Mouse (Mus musculus) hindbrain, embryonic 13.5 days (tissue): ENCODE results near the gene Pmvk. TPM values are rescaled to one million over a fixed set of nuclear protein-coding genes. Genes with fewer than 3 reads are reported as not detected.

Experiments used
- ATAC-seq: fragments of 200-750 bp; cut with Nextera tagmentation; 2 replicates; pipeline ENCODE4 v1.8.0; 2017; ENCODE audit warnings: moderate TSS enrichment; ENCODE audit not compliant: low FRiP score
- H3K27ac ChIP-seq: fragments of 300-500 bp; sonication (generic); 2 replicates; pipeline ENCODE4 v1.5.1; 2015; ENCODE audit warnings: inconsistent platforms, mild to moderate bottlenecking, moderate library complexity
- H3K27me3 ChIP-seq: fragments of 300-500 bp; sonication (generic); 2 replicates; pipeline ENCODE4 v1.6.1; 2015; ENCODE audit warnings: mild to moderate bottlenecking, inconsistent platforms
- H3K36me3 ChIP-seq: fragments of 300-500 bp; sonication (generic); 2 replicates; pipeline ENCODE4 v1.6.1; 2015; ENCODE audit warnings: mild to moderate bottlenecking, inconsistent platforms
- H3K4me1 ChIP-seq: fragments of 300-500 bp; sonication (generic); replicated peaks from 2 replicates; pipeline ENCODE4 v1.6.1; 2015; ENCODE audit warnings: inconsistent platforms
- H3K4me2 ChIP-seq: fragments of 300-500 bp; sonication (generic); 2 replicates; pipeline ENCODE4 v1.6.1; 2015; ENCODE audit warnings: inconsistent platforms, mild to moderate bottlenecking, moderate library complexity
- H3K4me3 ChIP-seq: fragments of 300-500 bp; sonication (generic); 2 replicates; pipeline ENCODE4 v1.5.1; 2015; ENCODE audit warnings: mild to moderate bottlenecking, inconsistent platforms
- H3K9ac ChIP-seq: fragments of 300-500 bp; sonication (generic); 2 replicates; pipeline ENCODE4 v1.6.1; 2015; ENCODE audit warnings: mild to moderate bottlenecking, inconsistent platforms
- H3K9me3 ChIP-seq: fragments of 300-500 bp; sonication (generic); 2 replicates; pipeline ENCODE4 v1.6.1; 2016; ENCODE audit warnings: inconsistent platforms
- WGBS: fragments of 180-500 bp; shearing (Covaris S2); methylation state at CpG from one replicate; pipeline ENCODE4 v1.1.7; 2015; 5-methylcytosine and 5-hydroxymethylcytosine counted together
- polyA plus RNA-seq: library from polyadenylated mRNA; unstranded; fragments of >200 nt; fragmentation: Nextera tagmentation; extraction: Ambion mirVana; gene quantifications from 2 replicates; pipeline ENCODE4 v1.2.1, GENCODE M21; 2015

The Pmvk gene
- polyA plus RNA-seq, 1 experiment from 2014 or later, result 101 TPM

DNA sequence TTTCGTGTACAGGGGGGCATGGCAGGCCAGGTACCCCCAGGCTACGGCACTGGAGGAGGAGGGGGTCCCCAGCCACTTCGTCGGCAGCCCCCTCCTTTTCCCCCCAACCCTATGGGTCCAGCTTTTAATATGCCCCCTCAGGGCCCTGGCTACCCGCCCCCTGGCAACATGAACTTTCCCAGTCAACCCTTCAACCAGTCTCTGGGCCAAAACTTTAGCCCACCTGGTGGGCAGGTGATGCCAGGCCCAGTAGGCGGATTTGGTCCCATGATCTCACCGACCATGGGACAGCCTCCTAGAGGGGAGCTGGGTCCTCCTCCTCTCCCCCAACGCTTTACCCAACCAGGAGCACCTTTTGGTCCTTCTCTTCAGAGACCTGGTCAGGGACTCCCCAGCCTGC is 21.7 kb upstream of the Pmvk start:
- 91% methylated on average over 8 of the region's 8 CpGs for WGBS
- Histone ChIP-seq H3K9me3 (no peaks in the 10 kb centered on the region), H3K4me1 (peaks cover 41% of the 10 kb centered on the region), H3K9ac (no peak overlapping the region), H3K27ac (no peak overlapping the region), H3K27me3 (no peaks in the 10 kb centered on the region), H3K4me2 (no peak overlapping the region), H3K4me3 (no peak overlapping the region), H3K36me3 (peaks cover 29% of the 10 kb centered on the region)
- no peak for ATAC-seq

DNA sequence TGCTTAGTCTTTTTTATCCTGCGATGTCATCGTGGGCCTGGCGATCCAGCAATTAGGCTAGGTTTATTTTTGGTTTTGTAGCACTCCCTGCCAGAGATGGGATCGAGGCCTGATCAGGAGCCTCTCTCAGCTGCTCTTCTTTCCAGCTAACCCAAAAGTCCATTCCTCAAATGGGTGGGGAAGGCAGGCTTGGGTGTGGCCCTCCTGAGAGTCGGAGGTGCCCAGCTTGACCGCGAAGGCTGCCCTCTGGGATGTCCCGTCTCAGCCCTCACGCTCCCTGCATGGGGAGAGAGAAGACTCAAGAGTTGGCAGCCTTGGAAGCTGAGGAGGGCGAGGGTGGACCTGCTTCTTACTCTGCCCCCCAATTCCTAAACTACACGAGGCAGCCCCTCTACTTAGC is 19.8 kb upstream of the Pmvk start:
- H3K27me3 ChIP-seq, result no peaks in the 10 kb centered on the region
- no peak overlapping the region for H3K9ac ChIP-seq
- H3K36me3 ChIP-seq, result peaks cover 29% of the 10 kb centered on the region
- no peak overlapping the region for H3K4me3 ChIP-seq
- H3K4me2 ChIP-seq, result no peak overlapping the region
- peaks cover 44% of the 10 kb centered on the region for H3K4me1 ChIP-seq
- no peak for ATAC-seq
- H3K27ac ChIP-seq, result no peak overlapping the region
- H3K9me3 ChIP-seq, result no peaks in the 10 kb centered on the region
- WGBS, result 85% methylated on average over 11 of the region's 11 CpGs

DNA sequence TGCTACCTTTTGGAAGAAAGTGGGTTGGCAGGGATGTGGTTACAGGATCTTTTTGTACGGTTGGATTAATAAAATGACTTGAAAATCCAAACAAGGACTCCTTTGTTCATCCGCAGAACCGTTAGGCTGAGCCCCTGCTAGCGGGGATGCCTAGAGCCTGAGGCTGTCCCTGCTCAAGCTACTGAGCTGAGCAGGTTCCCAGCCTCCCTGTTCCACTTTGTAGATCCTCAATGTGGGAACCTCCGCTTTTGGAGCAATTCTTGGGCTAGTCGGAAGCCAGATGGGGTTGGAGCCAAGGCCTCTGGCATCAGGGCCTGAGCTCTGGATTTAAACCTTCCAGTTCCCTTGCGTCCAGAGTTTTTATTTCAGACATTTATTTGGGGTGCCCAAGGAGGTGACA is 19.3 kb upstream of the Pmvk start:
- H3K9ac ChIP-seq, result no peak overlapping the region
- ATAC-seq, result no peak
- H3K4me1 ChIP-seq, result peaks cover 44% of the 10 kb centered on the region
- no peak overlapping the region for H3K4me3 ChIP-seq
- WGBS, result 69% methylated on average over 7 of the region's 7 CpGs
- no peak overlapping the region; the same call in 1 of the 2 replicates for H3K27ac ChIP-seq
- no peaks in the 10 kb centered on the region for H3K9me3 ChIP-seq
- no peak overlapping the region for H3K4me2 ChIP-seq
- peaks cover 29% of the 10 kb centered on the region for H3K36me3 ChIP-seq
- no peaks in the 10 kb centered on the region for H3K27me3 ChIP-seq

DNA sequence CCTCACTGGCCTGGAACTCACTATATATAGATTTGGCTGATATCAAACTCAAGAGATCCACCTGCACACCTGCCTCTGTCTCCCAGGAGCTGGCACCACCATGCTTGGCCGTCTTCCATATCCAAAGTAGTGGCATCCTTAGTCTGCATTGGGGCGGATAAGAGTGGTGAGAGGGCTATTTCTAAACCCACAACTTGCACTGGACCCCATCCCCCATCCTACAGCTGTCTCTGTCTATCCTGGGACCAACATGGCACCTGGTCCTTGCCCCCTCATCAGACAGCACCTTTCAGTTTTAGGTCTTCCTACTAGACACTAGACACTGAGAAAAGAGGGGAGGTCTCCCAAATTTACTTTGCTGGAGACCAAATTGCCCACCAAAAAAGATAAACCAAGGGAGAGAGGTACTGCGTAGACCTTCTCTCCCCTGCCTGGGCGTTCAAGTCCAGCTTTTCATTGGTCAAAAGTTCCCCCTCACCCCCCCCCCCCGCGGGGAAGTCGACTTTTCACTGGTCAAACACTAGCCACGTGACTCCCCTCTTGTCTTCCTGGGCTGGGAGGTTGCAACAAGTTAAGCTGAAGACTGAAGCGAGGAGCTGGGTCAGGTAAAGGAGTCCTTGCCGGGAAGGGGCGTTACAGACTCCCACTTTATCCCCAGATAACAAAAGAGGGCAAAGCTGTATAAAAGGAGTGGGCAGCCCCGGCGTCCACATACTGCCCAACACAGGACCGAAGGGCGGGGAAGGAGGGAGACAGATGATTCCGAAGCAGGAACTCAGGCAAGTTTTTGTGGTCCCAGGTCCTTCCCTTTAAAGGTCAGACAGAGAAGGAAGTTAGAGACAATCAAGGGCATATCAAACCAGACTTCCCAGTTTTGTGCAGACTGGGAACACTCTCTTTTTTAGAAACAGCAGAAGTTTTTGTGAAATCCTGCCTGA is 17.9 kb upstream of the Pmvk start, which contains the start of gene Pbxip1:
Gene Pbxip1, plus strand, starts transcription at position 531 of the 938 bp plus-strand sequence.
- Histone ChIP-seq H3K27me3 (no peaks in the 10 kb centered on the region), H3K4me2 (peak within 1 kb of the TSS; percentile 46), H3K9ac (peak within 1 kb of the TSS; percentile 51; the same call in 1 of the 2 replicates), H3K27ac (no peak within 1 kb of the TSS; the same call in 1 of the 2 replicates), H3K4me3 (peak within 1 kb of the TSS; percentile 34), H3K4me1 (peaks cover 34% of the 10 kb centered on the region), H3K9me3 (no peaks in the 10 kb centered on the region), H3K36me3 (peaks cover 29% of the 10 kb centered on the region)
- 5% methylated on average over 16 of the region's 16 CpGs for WGBS
- peak; percentile 64 for ATAC-seq

DNA sequence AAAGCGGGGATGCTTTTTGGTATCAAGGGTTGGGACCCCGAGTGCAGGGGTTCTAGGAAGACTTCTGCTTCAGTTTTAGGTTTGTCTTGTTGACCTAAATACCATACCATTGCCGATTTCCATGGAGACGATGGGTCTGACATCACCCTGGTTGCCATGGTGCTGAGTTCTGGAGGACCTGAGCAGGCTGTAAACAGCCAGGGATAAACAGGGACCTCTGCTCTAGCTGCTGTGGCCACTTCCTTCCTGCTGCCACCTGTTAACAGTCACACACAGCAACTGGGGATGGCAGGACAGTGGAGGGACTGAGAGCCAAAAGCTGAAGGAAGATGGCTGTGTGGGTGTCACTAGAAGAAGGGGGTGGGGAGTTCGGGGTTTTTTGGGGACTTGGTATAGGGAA is 17.1 kb upstream of the Pmvk start:
- H3K9me3 ChIP-seq, result no peaks in the 10 kb centered on the region

DNA sequence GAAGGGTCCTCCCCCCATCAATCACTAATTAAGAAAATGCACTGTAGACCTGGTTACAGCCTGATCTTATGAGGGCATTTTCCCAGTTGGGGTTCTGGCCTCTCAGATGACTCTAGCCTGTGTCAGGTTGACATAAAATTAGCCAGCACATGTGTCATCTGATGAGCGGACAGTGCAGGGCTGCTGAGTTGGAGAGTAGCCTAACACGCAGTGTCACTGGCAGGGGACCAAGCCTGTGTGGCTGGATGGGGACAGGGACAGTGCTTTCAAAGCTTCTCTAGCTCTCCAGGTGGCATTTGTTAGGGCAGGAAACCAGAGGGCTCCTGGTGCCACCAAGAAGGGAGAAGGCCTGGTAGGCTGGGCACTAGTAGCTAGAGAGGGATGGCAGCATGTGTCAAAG is 13.7 kb upstream of the Pmvk start:
- Histone ChIP-seq H3K4me1 (peaks cover 17% of the 10 kb centered on the region), H3K9me3 (no peaks in the 10 kb centered on the region), H3K9ac (no peak overlapping the region), H3K4me3 (no peak overlapping the region), H3K36me3 (no peaks in the 10 kb centered on the region), H3K4me2 (no peak overlapping the region), H3K27me3 (no peaks in the 10 kb centered on the region), H3K27ac (no peak overlapping the region)
- WGBS, result 92% methylated on average over 2 of the region's 2 CpGs
- no peak for ATAC-seq

More for the DNA sequence above, 17.1 kb upstream of the Pmvk start:
- ATAC-seq, result no peak
- Histone ChIP-seq H3K4me1 (peaks cover 27% of the 10 kb centered on the region), H3K4me3 (peak overlapping the region; percentile 34), H3K27me3 (no peaks in the 10 kb centered on the region), H3K4me2 (peak overlapping the region; percentile 46), H3K36me3 (peaks cover 28% of the 10 kb centered on the region), H3K27ac (no peak overlapping the region), H3K9ac (peak overlapping the region; percentile 51; the same call in 1 of the 2 replicates)
- 26% methylated on average over 5 of the region's 5 CpGs for WGBS

DNA sequence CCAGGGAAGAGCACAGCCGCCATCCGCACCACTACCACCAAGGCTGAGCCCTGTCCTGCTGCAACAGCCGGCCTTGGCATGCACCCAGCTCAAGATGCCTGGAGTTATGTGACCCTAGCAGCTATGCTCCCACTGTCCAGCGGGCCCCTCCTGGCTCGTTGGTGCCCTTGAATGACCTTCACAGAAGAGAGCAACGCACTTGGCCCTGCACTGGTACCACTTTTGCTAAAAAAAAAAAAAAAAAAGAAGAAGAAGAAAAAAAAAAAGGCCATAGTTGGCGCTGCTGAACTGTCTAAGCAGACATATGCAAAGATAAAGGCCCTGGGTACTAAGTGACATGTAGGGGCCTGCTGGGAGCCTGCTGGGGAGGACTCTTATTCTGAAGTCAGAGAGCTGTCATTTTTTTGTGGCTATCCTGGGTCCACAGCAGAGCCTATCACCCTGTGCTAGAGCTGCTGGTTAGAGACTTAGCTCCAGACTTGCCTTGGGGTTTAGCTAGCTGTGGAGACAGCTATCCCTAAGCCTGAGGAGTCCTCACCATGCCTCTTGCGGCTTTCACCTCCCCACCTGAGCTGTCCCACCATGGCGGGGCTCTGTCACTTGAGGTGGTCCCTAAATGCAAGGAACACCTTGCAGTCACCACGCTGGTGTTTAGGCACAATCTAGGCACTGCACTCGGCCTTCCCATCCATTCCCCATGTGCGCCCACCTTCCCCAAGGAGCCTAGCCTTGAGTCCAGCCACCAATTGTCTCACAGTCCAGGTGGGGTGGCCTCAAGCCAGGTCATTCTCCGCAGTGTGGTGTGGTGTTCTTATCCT is 5.4 kb upstream of the Pmvk start:
- H3K9ac ChIP-seq, result 0 out of 2 replicates have a peak overlapping the region, but pooled peaks have one; percentile 31
- H3K9me3 ChIP-seq, result no peaks in the 10 kb centered on the region
- no peak overlapping the region for H3K4me2 ChIP-seq
- WGBS, result 67% methylated on average over 13 of the region's 13 CpGs
- H3K27ac ChIP-seq, result no peak overlapping the region
- peak; percentile 19; the same call in 1 of the 2 replicates for ATAC-seq
- no peak overlapping the region for H3K4me3 ChIP-seq
- no peaks in the 10 kb centered on the region for H3K36me3 ChIP-seq
- H3K27me3 ChIP-seq, result no peaks in the 10 kb centered on the region
- peaks cover 11% of the 10 kb centered on the region; the same call in 1 of the 2 replicates for H3K4me1 ChIP-seq

DNA sequence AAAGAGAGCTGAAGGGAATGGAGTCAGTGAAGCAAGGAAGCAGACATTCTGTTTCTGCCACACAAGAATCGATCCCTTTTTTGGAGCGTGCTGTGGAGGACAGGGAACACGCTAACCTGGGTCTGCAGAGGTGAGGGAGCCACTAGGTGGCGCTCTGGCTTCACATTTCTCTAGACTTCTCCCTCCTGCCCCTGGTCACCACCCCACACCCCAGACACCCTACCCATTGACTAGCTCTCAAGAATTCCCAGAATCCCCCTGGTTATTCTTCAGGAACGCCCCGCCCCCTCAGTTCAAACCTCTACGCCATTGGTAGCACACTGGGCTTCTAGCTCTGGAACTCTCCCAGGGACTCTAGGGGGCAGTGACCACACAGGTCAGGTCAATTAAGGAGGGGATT is 4.8 kb upstream of the Pmvk start:
- no peaks in the 10 kb centered on the region for H3K36me3 ChIP-seq
- H3K4me3 ChIP-seq, result no peak overlapping the region
- peaks cover 11% of the 10 kb centered on the region; the same call in 1 of the 2 replicates for H3K4me1 ChIP-seq
- no peaks in the 10 kb centered on the region for H3K27me3 ChIP-seq
- no peak overlapping the region for H3K9ac ChIP-seq
- no peak overlapping the region for H3K4me2 ChIP-seq
- peak; percentile 70 for ATAC-seq
- WGBS, result 35% methylated on average over 7 of the region's 7 CpGs
- no peaks in the 10 kb centered on the region for H3K9me3 ChIP-seq
- H3K27ac ChIP-seq, result no peak overlapping the region

DNA sequence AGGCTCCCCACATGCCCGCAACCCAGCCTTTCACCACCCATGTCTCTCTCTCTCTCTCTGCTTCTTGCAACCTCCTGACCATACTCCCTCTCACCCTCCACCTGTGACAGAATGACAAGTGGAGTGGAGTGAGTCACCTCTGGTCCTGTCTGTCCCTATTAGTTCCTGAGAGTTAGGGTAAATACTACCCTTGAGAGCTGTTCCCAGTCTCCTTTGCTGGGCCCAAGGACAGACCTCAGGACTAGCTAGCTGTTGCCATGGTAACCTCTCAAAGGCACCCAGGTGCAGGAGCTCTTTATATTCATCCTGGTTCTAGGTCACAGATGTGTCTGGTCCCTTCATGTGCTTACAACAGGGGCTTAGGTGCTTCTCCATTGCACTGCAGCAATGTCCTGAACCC is 2.4 kb upstream of the Pmvk start:
- peak overlapping the region; percentile 10; the same call in 1 of the 2 replicates for H3K9ac ChIP-seq
- H3K4me3 ChIP-seq, result no peak overlapping the region
- no peaks in the 10 kb centered on the region for H3K27me3 ChIP-seq
- H3K27ac ChIP-seq, result peak overlapping the region; percentile 30; the same call in 1 of the 2 replicates
- no peaks in the 10 kb centered on the region for H3K9me3 ChIP-seq
- ATAC-seq, result no peak
- no peaks in the 10 kb centered on the region for H3K36me3 ChIP-seq
- H3K4me1 ChIP-seq, result peaks cover 11% of the 10 kb centered on the region; the same call in 1 of the 2 replicates
- no peak overlapping the region for H3K4me2 ChIP-seq
- 94% methylated on average over 1 of the region's 1 CpGs for WGBS

DNA sequence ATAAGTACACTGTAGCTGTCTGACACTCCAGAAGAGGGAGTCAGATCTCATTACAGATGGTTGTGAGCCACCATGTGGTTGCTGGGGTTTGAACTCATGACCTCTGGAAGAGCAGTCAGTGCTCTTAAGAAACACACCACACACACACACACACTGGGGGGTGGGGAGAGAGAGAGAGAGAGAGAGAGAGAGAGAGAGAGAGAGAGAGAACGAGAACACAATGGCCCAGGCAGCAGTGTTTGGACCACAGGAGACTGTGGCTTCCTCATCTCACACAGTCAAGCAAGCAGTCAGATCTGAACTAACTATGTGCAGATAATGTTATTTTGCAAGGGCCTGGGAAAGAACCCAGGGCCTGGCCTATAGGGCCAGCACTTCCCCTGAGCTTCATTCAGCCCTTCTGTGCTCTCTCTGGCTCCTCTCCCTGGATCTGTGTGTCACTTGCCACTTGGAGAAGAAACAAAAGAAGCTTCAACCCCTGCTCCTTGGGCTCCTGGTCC is 1.5 kb downstream of the Pmvk start:
- no peak for ATAC-seq
- Histone ChIP-seq H3K9me3 (no peaks in the 10 kb centered on the region), H3K27me3 (no peaks in the 10 kb centered on the region), H3K27ac (no peak overlapping the region), H3K4me1 (peaks cover 29% of the 10 kb centered on the region), H3K36me3 (no peaks in the 10 kb centered on the region), H3K9ac (no peak overlapping the region), H3K4me3 (no peak overlapping the region), H3K4me2 (no peak overlapping the region)
- no CpG with 5 or more reads among the region's 1 CpGs for WGBS

DNA sequence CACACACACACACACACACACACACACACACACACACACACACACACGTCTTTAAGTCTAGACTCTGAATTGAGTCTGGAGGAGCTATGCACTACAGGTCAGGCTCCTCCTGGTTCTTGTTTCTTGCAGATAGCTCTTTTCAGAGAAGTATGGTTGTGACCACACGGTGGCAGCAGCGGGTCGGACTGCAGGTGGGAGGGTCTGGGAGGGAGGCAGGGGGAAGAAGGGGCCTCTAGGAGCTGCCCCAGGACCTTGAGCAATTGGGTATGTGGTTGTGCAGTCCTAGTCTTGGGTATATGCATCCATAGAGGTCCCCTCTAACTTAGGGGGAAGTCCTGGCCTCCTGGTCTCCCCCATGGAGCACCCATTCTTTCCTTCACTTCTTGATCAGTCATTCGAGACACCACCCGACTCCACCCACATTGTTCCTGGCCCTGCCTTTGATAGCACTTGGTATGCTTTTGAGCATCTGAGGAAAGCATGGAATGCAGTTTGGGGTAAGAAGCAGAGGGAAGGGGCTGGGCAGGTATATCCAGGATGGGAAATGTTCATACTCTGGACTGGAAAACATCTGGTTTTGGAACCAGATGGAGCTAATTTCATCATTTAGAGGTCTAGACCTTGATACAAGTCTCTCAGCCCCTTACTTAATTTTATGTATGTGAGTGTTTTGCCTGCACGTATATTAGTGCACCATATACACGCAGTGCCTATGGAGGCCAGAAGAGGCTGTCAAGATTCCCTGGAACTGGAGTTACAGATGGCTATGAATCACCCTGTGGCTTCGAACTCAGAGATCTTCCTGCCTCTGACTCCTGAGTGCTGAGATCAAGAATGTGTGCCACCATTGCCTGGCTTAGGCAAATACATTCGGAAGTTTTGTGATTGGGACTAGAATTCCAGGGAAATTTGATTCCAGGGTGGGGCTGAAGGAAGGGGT is 2.7 kb downstream of the Pmvk start:
- ATAC-seq, result no peak
- Histone ChIP-seq H3K9ac (no peak overlapping the region), H3K27me3 (no peaks in the 10 kb centered on the region), H3K4me2 (no peak overlapping the region), H3K36me3 (peaks cover 8% of the 10 kb centered on the region), H3K27ac (no peak overlapping the region), H3K9me3 (no peaks in the 10 kb centered on the region), H3K4me3 (no peak overlapping the region), H3K4me1 (peaks cover 32% of the 10 kb centered on the region)
- WGBS, result 36% methylated on average over 10 of the region's 10 CpGs
